Mouse (Mus musculus): Measurements from ENCODE around the gene Sapcd1. TPM values are rescaled to one million over a fixed set of nuclear protein-coding genes. Genes with fewer than 3 reads are reported as not detected.

Sapcd1 gene
- polyA plus RNA-seq, 1 experiment from 2014 or later, result 2.1 TPM

GRCm38 (mm10) chr17:35057090-35057489 is 29.3 kb upstream of the Sapcd1 start:
- WGBS, result 77% methylated on average over 3 of the region's 3 CpGs
- no peak overlapping the region for H3K9ac ChIP-seq (replicated peaks; ENCODE audit: low read depth, low read length)
- no peaks in the 10 kb centered on the region for H3K27me3 ChIP-seq (ENCODE audit: control insufficient read depth, insufficient read depth, low read length)
- peaks cover 9% of the 10 kb centered on the region for H3K36me3 ChIP-seq (ENCODE audit: control insufficient read depth, insufficient read depth, low read length)
- no peak overlapping the region for H3K4me3 ChIP-seq (ENCODE audit: low read depth, low read length)
- H3K27ac ChIP-seq (ENCODE audit: low read depth, low read length), result no peak overlapping the region
- peaks cover 15% of the 10 kb centered on the region for H3K4me1 ChIP-seq (ENCODE audit: control insufficient read depth, insufficient read depth, low read length)
- no peak for ATAC-seq (ENCODE audit: low read depth)
- H3K9me3 ChIP-seq (ENCODE audit: control insufficient read depth, low read length), result no peaks in the 10 kb centered on the region
- no peak overlapping the region for H3K4me2 ChIP-seq (ENCODE audit: low read depth, low read length)

- WGBS, result 93% methylated on average over 7 of the region's 7 CpGs
Observed at GRCm38 (mm10) chr17:35055691-35056495, 28.1 kb upstream of the Sapcd1 start.

GRCm38 (mm10) chr17:35052271-35052798 is 24.5 kb upstream of the Sapcd1 start:
- H3K27me3 ChIP-seq (ENCODE audit: control insufficient read depth, insufficient read depth, low read length), result no peaks in the 10 kb centered on the region
- H3K9me3 ChIP-seq (ENCODE audit: control insufficient read depth, low read length), result no peaks in the 10 kb centered on the region
- no peak for ATAC-seq (ENCODE audit: low read depth)
- H3K4me1 ChIP-seq (ENCODE audit: control insufficient read depth, insufficient read depth, low read length), result peaks cover 5% of the 10 kb centered on the region; the same call in 1 of the 2 replicates
- H3K9ac ChIP-seq (replicated peaks; ENCODE audit: low read depth, low read length), result 0 out of 2 replicates have a peak overlapping the region, but pooled peaks have one; percentile 4
- 78% methylated on average over 12 of the region's 12 CpGs for WGBS
- H3K36me3 ChIP-seq (ENCODE audit: control insufficient read depth, insufficient read depth, low read length), result no peaks in the 10 kb centered on the region
- H3K4me2 ChIP-seq (ENCODE audit: low read depth, low read length), result peak overlapping the region; percentile 38
- H3K4me3 ChIP-seq (ENCODE audit: low read depth, low read length), result peak overlapping the region; percentile 31; the same call in 1 of the 2 replicates
- peak overlapping the region; percentile 82 for H3K27ac ChIP-seq (ENCODE audit: low read depth, low read length)

More at GRCm38 (mm10) chr17:35055691-35056495, 28.1 kb upstream of the Sapcd1 start:
- no peak for ATAC-seq (ENCODE audit: low read depth)
- peaks cover 14% of the 10 kb centered on the region for H3K4me1 ChIP-seq (ENCODE audit: control insufficient read depth, insufficient read depth, low read length)
- H3K9ac ChIP-seq (replicated peaks; ENCODE audit: low read depth, low read length), result no peak overlapping the region
- H3K4me2 ChIP-seq (ENCODE audit: low read depth, low read length), result no peak overlapping the region
- H3K27me3 ChIP-seq (ENCODE audit: control insufficient read depth, insufficient read depth, low read length), result no peaks in the 10 kb centered on the region
- H3K9me3 ChIP-seq (ENCODE audit: control insufficient read depth, low read length), result no peaks in the 10 kb centered on the region
- H3K4me3 ChIP-seq (ENCODE audit: low read depth, low read length), result no peak overlapping the region
- no peak overlapping the region for H3K27ac ChIP-seq (ENCODE audit: low read depth, low read length)
- peaks cover 3% of the 10 kb centered on the region; the same call in 1 of the 2 replicates for H3K36me3 ChIP-seq (ENCODE audit: control insufficient read depth, insufficient read depth, low read length)

GRCm38 (mm10) chr17:35051156-35052086 is 23.6 kb upstream of the Sapcd1 start:
- H3K27ac ChIP-seq (ENCODE audit: low read depth, low read length), result peak overlapping the region; percentile 82
- H3K36me3 ChIP-seq (ENCODE audit: control insufficient read depth, insufficient read depth, low read length), result no peaks in the 10 kb centered on the region
- H3K4me2 ChIP-seq (ENCODE audit: low read depth, low read length), result peak overlapping the region; percentile 38
- H3K27me3 ChIP-seq (ENCODE audit: control insufficient read depth, insufficient read depth, low read length), result no peaks in the 10 kb centered on the region
- H3K4me1 ChIP-seq (ENCODE audit: control insufficient read depth, insufficient read depth, low read length), result peaks cover 5% of the 10 kb centered on the region; the same call in 1 of the 2 replicates
- 4% methylated on average over 19 of the region's 21 CpGs for WGBS
- H3K4me3 ChIP-seq (ENCODE audit: low read depth, low read length), result peak overlapping the region; percentile 31
- peak overlapping the region; percentile 54 for H3K9ac ChIP-seq (replicated peaks; ENCODE audit: low read depth, low read length)
- ATAC-seq (ENCODE audit: low read depth), result peak; percentile 57
- no peaks in the 10 kb centered on the region for H3K9me3 ChIP-seq (ENCODE audit: control insufficient read depth, low read length)

GRCm38 (mm10) chr17:35050126-35050750 is 22.4 kb upstream of the Sapcd1 start:
- Histone ChIP-seq H3K9me3 (ENCODE audit: control insufficient read depth, low read length) (no peaks in the 10 kb centered on the region), H3K27me3 (ENCODE audit: control insufficient read depth, insufficient read depth, low read length) (no peaks in the 10 kb centered on the region), H3K9ac (replicated peaks; ENCODE audit: low read depth, low read length) (peak overlapping the region; percentile 46), H3K4me1 (ENCODE audit: control insufficient read depth, insufficient read depth, low read length) (peaks cover 5% of the 10 kb centered on the region; the same call in 1 of the 2 replicates), H3K36me3 (ENCODE audit: control insufficient read depth, insufficient read depth, low read length) (no peaks in the 10 kb centered on the region), H3K4me2 (ENCODE audit: low read depth, low read length) (peak overlapping the region; percentile 38), H3K4me3 (ENCODE audit: low read depth, low read length) (peak overlapping the region; percentile 35), H3K27ac (ENCODE audit: low read depth, low read length) (peak overlapping the region; percentile 49)
- no peak for ATAC-seq (ENCODE audit: low read depth)
- 0% methylated on average over 24 of the region's 27 CpGs for WGBS

GRCm38 (mm10) chr17:35049561-35050016 is 21.8 kb upstream of the Sapcd1 start, which contains the start of gene Clic1:
Gene Clic1, plus strand, starts transcription at chr17:35049966.
- H3K27ac ChIP-seq (ENCODE audit: low read depth, low read length), result peak within 1 kb of the TSS; percentile 49
- H3K9ac ChIP-seq (replicated peaks; ENCODE audit: low read depth, low read length), result peak within 1 kb of the TSS; percentile 46
- 4% methylated on average over 11 of the region's 11 CpGs for WGBS
- no peaks in the 10 kb centered on the region for H3K27me3 ChIP-seq (ENCODE audit: control insufficient read depth, insufficient read depth, low read length)
- H3K4me2 ChIP-seq (ENCODE audit: low read depth, low read length), result peak within 1 kb of the TSS; percentile 38
- no peaks in the 10 kb centered on the region for H3K9me3 ChIP-seq (ENCODE audit: control insufficient read depth, low read length)
- peak within 1 kb of the TSS; percentile 35 for H3K4me3 ChIP-seq (ENCODE audit: low read depth, low read length)
- ATAC-seq (ENCODE audit: low read depth), result no peak
- peaks cover 5% of the 10 kb centered on the region; the same call in 1 of the 2 replicates for H3K4me1 ChIP-seq (ENCODE audit: control insufficient read depth, insufficient read depth, low read length)
- no peaks in the 10 kb centered on the region for H3K36me3 ChIP-seq (ENCODE audit: control insufficient read depth, insufficient read depth, low read length)

GRCm38 (mm10) chr17:35048932-35049440 is 21.2 kb upstream of the Sapcd1 start:
- peaks cover 5% of the 10 kb centered on the region; the same call in 1 of the 2 replicates for H3K4me1 ChIP-seq (ENCODE audit: control insufficient read depth, insufficient read depth, low read length)
- no peaks in the 10 kb centered on the region for H3K36me3 ChIP-seq (ENCODE audit: control insufficient read depth, insufficient read depth, low read length)
- no peak overlapping the region for H3K4me3 ChIP-seq (ENCODE audit: low read depth, low read length)
- H3K27me3 ChIP-seq (ENCODE audit: control insufficient read depth, insufficient read depth, low read length), result no peaks in the 10 kb centered on the region
- no peak overlapping the region for H3K9ac ChIP-seq (replicated peaks; ENCODE audit: low read depth, low read length)
- no peak for ATAC-seq (ENCODE audit: low read depth)
- H3K9me3 ChIP-seq (ENCODE audit: control insufficient read depth, low read length), result no peaks in the 10 kb centered on the region
- no peak overlapping the region for H3K4me2 ChIP-seq (ENCODE audit: low read depth, low read length)
- 86% methylated on average over 5 of the region's 5 CpGs for WGBS
- H3K27ac ChIP-seq (ENCODE audit: low read depth, low read length), result no peak overlapping the region

Data from neural tube, embryonic 14.5 days (tissue).